Mouse (Mus musculus) ovary, postnatal 14 days (tissue): ENCODE results near the gene Dgkz.
A peak's percentile ranks its signal among the peaks of the same experiment; 100 is the strongest.

Experiments
- DNase-seq: peaks from one replicate; pipeline ENCODE4 v3.0.0; 2022; ENCODE audit warnings: low spot score

Gene Dgkz

DNA sequence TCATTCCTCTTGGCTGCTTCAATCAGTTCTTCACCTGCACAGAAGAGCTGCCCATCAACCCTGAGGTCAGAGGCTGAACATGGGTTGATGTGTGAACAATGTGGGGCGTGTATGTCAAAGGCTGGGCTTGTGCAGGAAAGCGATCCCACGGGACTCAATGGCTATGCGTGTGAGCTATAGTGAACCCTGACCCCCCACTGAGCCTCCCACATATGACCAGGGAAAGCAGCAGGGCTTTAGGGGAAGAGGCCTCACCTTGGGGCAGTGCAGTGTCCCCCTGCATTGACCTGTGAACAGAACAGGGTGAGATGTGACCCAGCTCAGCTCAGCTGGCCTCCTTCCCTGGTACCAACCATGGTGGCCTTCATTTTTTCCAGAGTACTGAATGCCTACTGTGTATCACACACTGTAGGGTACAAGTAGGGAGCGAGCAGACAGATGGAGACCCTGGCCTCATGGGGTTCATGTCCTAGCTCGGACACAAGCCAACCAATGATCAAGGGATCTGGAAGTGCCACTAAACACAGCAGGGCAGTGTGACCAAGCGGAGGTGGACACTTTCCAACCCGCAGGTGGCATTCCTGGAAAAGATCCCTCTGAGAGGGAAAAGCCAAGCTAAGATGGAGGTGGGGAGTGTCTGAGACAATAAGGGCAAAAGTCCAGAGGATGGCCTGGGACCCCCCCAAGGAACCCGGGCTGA lies 40.7 kb downstream of the Dgkz start:
- no peak for DNase-seq

- no peak for DNase-seq
Observed at GRCm38 (mm10) chr2:91934016-91934415, 41.6 kb downstream of the Dgkz start.

- no peak for DNase-seq
Observed at GRCm38 (mm10) chr2:91933471-91933870, 42.2 kb downstream of the Dgkz start.

DNA sequence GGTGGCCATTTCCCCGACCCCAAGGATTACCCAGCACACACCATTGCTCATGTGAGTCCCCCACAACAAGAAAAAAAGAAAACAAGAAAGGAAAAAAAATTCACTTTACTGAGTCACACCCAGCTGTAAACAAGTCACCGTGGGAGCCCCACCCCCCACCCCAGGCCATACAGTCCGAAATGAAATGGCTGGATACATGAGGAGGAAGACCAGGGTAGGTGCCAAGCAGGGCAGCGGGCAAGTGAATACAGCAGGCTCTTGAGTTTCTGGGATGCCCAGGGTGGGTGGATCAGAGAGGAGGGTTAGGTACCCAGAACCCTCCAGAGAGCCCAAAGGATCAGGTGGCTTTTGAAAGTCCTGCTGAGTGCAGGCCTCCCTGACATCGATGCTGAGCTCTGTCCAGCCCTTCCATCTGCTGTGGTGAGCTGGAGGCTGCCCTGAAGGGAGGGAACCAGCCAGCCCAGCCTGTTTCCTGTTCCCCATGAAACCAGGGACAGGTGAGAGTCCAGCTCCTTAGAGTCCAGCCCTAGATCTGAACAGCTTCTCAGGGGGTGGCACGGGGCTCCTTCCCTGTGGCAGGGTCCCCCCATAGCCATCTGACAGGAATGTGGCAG lies 42.8 kb downstream of the Dgkz start:
- no peak for DNase-seq

DNA sequence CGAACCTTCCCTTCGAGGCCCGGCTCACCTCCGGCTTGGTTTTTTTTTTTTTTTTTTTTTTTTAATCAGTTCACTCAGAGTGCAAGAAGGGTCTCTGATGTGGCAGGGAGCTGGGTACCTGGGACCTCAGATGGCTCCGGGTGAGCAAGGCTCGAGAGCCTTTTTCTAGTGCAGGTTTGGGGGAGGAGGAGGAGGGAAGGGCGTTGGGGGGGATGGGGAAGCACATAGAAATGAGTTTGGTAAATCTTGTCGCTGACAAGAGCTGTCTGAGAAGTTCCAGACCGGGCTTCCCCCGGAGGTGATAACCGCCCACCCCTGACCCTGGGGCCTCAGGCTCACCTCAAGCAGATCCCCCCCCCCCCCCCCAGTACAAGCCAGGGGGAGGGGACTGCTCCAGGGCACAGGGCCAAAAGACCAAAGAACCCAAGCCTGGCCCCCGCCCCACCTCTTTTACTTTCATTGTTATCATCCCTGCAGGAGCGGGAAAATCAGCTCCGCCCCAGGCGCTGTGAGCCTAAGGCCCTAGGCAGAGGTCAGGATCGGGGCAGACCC lies 43.4 kb downstream of the Dgkz start, which contains the start of gene Mdk:
Gene Mdk (minus strand): TSS at position 138 of the 552 bp plus-strand sequence.
- DNase-seq = no peak

DNA sequence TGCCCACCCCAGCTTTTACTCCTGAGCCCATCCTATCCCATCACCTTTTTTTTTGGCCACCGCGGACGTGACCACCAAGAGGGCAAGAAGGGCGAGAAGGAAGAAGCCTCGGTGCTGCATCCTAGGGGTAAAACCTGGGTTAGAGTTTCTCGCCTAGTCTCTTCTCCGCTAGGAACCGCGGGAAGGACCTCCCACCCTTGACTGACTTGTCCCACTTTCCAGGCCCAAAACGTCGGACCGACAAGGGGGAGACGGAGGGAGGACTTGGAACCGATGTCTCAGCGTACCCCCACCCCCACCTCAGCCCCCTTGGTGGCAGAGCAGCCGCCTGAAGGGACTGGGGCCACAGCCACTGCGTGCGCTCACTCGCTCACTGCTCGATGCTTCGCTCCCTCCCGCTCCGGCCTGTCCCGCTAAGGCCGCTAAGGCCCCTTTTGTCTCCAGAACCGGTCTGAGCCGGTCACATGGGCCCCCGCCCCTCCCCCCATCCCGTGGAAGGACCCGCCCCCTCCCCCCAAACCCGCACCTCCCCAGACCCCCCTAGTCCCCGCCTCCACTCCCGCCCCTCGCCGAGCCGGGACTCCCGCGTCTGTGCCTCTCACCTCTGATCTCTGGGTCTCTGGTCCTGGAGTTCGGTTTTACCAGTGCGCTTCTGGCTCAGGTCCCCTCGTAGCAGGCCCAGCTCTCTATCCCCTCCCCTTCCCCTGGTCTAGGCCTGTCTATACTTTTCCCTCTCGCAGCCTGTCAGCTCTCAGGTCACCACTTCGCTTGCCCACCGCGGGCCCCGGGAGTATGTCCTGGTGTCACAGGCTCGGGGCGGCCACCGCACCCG lies 44.1 kb downstream of the Dgkz start:
- peak; percentile 47 for DNase-seq

DNA sequence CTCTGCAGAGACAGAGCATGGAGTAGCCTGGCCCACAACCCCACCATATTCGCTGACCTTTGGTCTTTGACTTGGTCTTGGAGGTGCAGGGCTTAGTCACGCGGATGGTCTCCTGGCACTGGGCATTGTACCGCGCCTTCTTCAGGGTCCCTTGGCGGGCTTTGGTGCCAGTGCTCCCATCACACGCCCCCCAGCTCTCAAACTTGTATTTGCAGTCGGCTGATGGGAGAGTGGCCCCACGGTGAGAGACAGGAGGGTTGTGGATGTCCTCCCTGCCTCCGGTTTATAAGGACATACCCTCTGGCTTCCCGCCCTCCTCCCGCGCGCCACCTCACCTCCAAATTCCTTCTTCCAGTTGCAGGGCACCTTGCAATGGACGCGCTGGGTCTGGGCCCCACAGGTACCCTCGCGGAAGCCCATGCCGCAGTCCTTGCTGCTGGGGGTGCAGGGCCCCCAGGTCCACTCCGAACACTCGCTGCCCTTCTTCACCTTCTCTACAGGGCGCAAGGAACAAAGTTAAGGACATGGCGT lies 44.8 kb downstream of the Dgkz start:
- no peak for DNase-seq

GRCm38 (mm10) chr2:91929936-91930335 lies 45.7 kb downstream of the Dgkz start:
- peak; percentile 66 for DNase-seq

GRCm38 (mm10) chr2:91929455-91929854 lies 46.2 kb downstream of the Dgkz start:
- DNase-seq = no peak

GRCm38 (mm10) chr2:91928534-91929350 lies 46.9 kb downstream of the Dgkz start:
- DNase-seq = no peak

- peak; percentile 55 for DNase-seq
Observed at GRCm38 (mm10) chr2:91927826-91928533, 47.7 kb downstream of the Dgkz start.

GRCm38 (mm10) chr2:91926949-91927348 lies 48.7 kb downstream of the Dgkz start, which contains the start of gene Chrm4:
Gene Chrm4 (plus strand): TSS chr2:91927249.
- no peak for DNase-seq

DNA sequence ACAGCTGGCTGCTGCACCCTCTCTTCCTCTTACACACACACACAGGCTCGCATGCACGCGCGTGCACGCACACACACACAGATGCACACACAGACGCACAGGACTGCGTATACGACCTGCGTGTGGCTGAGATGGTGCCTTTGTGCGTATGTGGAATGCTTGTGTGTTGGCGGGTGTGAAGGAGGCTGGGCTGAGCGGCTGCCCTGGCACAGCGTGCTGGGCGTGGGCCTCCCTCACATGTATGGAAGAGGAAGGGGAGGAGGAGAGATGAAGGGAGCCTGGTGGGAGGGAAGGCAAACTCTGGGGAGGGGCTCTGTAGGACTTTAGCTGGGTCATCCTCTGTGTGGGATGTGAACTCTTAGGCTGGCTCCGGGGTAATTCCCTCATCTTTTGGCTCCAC lies 50.2 kb downstream of the Dgkz start:
- DNase-seq = no peak

DNA sequence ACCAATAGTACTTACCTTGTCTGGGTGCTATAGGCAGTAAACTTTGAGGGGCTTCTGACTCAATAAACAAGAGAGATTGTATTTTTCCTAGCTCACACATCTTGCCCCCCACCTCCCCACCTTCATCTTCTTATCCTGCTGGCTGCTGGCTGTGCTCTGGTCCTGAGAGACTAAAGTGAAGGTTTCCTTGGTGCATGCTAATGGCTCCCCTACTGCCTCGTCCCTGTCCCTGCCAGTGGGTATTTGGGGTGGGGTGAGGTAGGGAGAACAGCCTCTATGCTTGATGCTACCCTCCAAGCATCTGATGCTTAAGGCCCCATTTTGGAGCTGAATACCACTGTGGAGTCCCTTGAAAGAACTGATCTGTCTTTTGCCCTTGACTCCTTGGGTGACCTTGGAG lies 50.9 kb downstream of the Dgkz start:
- DNase-seq = no peak

GRCm38 (mm10) chr2:91923415-91924337 lies 52.0 kb downstream of the Dgkz start:
- DNase-seq = peak; percentile 53

DNA sequence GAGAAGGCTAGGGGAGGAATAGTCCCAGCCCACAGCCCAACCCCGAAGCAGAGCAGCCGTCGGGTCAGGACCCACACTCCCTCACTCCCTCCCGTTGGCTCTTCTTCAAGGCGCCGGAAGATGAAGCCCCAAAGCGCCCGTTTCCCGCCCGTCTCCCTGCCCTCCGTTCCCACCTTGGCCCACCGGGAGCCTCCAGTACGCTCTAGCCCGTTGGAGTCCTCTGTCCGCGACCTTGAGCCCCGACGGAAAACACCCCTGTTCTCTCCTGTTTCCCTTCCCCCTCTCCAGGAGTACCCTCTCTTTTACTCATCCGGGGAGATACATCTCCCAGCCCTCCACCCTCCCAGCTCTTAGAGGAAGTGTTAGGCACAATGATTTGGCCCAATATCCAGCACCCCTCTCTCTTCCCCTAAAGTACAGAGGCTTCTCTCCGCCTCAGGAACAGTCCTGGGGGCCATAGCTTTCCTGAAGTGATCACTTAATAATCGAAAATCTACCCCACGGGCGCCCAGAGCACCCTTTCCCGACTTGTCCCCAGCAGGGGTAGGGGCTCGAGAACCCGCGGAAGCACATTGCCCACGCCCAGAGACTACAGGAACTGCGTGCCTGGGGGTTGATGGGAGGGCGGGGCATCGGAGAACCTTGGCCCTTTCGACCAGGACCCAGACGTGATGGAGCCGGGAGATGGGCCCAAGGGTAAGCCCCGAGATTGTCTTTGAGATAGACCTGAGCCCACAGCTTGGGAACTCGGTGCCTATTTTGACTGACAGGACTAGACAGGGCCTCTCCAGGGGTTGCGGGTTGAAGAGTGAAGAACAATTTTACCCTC lies 52.9 kb downstream of the Dgkz start:
- DNase-seq = no peak

GRCm38 (mm10) chr2:91921790-91922570 lies 53.7 kb downstream of the Dgkz start:
- DNase-seq = no peak
